Mouse (Mus musculus) fibroblast of lung, adult 2 months (primary cell): ENCODE results near the gene Ephb2.

Source experiments
- DNase-seq: peaks from one replicate; pipeline ENCODE4 v3.0.0-alpha.2; 2011; ENCODE audit warnings: low read depth

Gene Ephb2

DNA sequence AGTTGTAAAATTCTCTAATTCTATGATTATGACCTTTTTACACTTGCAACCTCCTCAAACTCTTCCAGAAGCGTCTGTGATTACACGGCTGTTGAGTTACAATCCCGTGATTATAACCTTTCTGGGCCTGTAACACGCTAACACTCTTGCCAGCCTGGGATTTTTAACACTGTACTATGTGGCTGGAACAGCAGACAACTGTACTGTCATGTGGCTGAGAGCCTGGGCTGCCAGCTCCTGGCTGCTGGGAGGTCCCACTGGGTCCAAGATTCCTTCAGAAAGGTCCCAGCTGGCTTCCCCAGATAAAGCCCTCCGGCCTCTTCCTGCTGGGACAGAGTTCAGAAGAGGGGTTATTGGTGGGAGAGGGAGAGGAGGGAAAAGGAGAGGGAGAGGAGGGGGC is 104.0 kb downstream of the Ephb2 start:
- peak; percentile 58 for DNase-seq

DNA sequence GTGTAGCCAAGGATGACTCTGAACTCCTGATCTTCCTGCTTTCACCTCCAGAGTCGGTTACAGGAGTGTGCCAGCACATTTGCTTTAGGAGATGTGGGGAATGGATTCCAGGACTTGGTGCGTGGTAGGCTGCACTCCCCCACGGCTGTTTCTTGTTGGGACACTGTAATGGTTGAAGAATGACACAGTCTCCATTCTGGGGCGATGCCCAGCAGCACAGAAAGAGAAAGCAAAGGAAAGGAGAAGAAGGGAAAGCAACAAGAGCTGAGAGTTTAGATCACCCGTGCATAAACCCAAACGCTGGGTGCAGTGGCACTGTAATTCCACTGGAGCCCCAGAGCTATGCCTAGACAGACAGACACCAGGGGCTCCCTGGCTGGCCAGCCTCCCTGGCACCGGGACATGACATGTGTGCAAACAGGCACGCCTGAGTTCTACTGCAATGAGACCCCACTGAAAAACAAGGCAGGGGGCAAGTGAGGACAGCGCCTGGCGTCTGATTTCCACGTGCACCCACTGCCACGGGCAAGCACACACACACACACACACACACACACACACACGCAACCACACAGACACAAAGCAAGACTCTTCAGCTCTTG is 104.7 kb downstream of the Ephb2 start:
- peak; percentile 12 for DNase-seq

DNA sequence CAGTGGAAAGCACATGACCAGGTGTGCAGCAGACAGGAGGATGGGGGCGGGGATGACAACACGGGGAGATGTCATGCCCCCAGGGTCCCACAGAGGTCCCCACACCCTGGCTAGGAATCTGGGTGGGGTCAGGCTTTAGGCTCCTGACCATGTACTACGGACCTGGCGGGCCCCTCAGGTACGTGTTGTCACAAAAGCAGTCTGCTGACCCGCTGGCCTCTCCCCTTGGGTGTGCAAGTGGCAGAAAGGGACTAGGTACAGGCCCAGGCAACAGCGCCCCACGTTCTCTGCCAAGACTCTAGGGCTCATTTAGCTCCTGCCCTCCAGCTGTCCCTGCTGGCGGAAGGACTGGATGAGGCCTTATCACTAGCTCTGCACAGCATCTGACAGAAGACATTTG is 105.3 kb downstream of the Ephb2 start:
- DNase-seq = no peak

DNA sequence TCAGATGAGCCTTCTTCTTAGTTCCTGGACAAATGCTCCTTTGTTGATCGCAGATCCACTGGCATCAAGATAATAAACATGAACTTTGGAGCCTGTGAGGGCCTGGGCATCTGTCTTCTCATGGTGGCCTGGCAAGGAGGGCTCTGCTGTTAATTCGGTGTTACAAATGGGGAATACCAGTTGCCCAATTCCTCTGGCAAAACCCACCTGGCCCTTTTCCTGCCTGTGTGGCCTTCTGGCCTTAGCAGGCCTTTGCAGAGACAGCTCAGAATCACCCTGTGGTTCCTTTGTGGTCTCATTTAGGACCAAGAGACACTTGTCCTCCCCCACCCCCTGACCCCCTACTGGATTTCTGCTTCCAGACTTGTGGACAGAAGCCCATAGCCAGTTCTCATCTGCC is 106.2 kb downstream of the Ephb2 start:
- DNase-seq = no peak

DNA sequence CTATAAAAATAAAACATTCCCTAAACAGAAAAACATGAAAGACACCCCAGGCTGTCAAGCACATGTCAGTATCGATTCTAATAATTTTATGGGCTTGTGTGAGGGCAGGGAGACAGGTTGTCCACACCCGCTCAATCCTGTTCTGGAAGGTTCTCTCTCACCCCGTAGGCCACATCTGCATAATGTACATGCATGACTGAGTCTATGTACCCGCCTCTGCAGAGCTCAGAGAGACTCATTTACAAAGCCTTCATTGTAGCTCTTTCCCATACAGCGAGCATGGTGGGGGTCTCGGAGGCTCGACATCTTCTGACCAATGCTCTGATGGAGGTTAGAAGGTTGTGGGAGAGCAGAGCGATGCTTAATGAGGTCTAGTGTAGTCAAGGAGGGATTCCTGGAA is 108.8 kb downstream of the Ephb2 start:
- no peak for DNase-seq

DNA sequence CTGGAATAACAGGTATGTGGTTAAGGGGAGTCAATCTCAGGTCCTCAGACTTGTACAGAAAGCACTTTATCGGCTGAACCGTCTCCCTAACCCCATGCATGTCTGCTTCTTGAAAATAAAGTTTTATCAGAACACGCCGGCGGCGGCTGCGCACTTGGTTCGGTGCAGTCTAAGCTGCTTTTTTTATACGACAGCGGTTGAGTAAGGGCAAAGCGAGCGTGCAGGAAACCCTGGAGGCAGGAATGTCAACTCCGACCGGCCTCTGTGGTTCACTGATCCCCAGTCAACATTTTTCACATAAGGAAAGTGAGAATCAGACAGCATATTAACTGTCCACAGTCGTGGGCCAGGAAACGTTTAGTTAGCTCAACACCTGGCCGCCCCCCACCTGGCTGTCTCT is 111.1 kb downstream of the Ephb2 start:
- DNase-seq = no peak

DNA sequence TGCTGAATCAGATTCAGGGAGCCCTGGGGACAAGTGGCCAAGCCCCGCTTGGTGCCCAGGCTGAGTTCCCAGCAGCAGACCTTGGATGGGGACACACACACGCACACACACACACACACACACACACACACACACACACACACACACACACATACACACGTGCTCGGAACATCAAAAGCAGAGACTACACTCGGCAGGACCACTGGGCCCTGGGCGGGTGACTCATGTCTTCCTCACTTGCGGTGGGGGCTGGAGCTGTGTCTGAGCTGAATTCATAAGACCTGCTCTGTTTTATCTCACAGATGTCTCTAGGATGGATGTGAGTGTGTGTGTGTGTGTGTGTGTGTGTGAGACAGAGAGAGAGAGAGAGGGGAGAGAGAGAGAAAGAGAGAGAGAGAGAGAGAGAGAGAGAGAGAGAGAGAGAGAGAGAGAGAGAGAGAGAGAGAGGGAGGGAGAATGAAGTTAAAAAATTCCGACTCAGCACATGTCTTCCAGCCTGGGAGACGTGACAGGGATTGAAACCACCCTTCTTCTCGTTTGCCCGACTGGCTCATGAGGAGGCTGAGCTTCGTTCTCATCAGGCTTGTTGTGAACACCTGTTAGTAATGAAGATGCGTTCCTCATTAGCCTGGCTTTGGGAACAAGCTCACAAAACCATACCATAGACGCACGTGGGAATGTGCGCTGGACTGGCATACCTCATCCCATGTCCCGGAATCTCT is 113.3 kb downstream of the Ephb2 start:
- DNase-seq = no peak

DNA sequence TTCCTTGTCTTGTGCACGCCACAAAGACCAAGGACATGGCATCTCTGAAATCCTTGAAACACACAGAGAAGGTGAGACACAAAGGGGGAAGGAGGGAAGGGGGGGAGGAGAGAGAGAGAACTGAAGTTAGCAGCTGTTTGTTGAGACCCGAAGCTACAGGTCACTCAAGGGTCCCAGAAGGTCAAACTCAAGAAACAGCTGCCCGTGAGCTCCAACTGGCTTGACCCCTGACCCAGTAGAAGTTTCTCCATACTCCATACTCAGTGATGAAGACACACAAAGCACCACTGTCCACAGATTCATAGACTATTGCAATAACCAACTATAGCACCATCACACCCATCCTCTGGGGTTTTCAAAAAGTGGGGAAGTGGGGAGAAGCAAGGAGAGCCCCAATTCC is 113.9 kb downstream of the Ephb2 start:
- DNase-seq = no peak

DNA sequence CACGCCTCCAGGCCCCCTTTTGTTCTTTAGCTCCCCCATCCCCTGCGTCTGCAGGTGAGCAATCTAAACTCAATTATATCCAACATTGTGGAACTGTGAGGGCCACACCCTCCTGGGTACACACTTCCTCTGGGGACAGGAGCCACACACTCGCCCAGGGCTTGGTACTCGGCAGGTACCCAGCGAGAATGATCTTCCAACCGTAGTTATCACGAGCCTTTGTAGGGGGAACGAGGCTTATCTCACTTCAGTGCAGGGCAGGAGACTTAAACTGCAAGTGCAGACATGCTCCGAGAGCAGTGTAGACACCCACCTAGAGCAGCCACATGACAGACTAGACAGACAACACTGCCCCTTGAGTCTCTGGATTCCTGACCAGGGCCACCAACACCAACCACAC is 115.8 kb downstream of the Ephb2 start:
- no peak for DNase-seq

DNA sequence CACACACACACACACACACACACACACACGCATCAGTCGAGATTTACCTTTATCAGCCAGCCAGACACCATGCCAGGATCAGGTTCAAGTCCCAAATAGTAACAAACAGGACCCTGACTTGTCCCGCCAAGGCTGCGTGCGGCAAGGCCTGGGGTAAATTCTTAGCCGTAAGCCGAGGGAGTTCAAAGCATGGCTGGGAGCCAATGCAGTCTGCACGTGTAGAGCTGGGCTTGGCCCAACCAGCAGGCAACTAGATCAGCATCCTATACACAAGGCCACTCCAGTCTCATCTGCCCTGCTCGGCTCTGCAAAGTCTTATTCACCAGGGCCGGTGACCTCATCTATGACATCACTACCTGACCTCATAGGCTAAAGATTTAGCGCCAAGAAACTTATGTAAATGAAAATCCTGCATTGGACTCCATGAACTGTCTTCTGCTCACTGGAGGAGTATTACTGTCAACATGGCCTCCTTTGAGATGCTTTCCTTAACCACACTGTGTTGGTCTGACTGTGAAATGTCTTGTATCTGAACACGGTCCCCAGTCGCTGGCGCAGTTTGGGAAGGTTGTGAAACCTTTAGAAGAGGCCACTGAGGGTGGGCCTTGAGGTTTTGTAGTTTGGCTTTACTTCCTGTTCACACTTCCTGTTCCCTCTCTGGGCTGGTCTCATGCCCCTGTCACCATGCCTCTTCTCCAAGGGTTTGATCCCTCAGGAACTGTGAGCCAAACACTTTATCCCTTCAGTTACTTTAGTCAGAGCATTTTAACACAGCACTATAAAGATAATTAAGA is 117.4 kb downstream of the Ephb2 start:
- no peak for DNase-seq

DNA sequence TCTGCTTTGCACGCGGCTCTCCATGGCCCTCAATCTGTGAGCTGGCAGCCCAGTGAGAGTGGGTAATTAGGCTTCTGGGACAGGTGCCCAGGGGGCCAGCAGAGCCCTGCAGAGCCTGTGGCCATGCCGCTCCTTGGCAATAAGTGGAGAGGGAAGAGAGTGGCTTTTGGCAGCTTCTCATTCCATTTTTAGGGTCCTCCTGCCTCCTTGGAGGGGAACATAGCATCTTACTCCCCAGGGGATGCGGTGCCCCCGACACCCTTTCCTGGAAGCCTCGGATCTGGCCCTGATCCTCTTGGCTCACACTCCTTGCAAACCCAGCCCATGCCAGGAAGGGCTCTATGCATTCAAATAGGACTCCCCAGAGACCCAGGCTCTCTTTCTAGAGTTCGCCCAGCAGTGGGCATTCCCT is 119.2 kb downstream of the Ephb2 start:
- no peak for DNase-seq

DNA sequence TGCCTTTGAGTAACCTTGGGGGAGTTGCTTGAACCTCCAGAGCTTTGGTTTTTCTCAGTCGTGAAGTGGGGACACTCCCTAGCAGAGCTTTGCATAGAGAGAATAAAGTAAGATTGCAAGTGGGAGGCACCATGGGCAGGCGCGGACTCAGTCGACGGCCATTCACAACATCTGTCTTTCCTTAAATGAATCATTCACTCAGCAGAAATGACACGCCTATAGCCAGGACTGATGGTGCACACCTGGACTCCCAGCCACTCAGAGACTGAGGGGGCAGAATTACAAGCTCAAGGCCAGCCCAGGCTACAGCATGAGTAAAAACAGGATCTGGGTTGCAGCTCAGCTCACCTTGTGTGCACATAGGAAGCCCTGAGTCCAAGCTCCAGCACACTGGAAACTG is 121.3 kb downstream of the Ephb2 start:
- DNase-seq = no peak

DNA sequence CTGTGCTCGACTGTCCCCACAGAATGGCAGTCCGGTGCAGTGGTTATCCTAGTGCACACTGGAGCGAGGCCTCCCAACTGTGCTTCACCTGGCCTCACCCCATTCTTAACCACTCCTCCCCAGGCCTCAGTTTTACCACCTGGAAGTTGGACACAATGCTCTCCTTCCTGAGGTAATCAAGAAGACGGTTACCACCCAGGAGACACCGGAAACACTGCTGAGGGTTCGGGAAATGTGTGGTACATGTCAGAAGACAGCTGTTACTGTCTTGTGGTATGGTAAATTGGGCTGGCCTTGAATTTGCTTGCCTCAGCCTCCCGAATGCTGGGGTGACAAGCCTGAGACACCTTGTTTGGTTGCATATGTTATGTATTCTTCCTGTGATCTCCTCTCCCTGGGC is 121.9 kb downstream of the Ephb2 start:
- DNase-seq = no peak

DNA sequence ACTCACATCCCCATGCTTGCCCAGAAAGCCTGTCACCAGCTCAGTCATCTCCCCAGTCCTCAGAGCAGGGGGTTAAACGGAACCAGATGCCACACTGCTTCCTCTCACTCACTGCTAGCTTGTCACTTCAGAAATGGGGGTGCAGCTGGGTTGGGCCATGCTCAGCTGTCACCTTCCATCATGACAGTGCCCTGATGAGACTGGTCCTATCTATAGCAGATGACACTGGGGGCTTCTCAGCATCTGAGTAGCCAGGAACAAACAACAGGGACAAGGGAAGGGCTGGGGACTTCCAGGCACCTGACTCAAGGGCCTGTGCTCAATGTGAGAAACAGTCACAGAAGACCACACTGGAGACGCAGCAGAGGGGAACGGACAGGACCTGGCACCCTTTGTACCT is 122.4 kb downstream of the Ephb2 start:
- DNase-seq = no peak

DNA sequence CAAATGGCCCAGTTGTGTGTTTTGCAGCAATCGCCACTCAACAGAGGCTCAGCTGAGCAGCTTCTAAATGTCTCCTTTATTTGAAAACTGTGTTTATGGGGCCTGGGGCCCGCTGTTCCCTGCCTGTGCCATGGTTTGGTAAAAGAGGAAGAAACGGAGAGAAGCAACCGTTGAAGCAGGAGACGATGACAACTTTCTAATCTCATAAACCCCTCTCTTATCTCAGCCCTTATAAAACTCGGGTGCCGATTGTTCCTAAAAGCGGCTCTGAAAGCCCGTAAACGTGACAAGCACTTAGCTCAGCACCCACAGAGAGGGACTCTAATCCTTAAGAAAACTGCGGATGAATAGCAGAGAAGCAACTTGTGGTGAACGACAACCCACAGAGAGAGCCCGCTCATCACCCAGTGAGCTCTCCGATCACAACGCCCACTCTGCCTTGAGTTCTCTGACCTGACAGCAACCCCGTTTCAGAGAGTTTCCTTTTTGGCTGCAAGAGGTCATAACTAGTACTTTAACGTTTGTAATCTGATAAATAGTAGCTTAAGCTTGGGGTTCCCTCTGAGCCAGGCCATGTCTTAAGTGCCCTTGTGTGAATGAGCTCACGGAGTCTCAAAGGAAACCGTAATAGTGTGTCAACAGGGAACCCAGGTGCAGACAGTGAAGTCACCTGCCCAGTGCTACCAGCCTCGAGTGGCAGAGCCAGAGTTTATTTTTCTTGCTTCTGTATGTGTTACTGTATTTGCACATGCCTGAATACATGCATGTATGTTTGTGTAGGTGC is 123.6 kb downstream of the Ephb2 start:
- no peak for DNase-seq

DNA sequence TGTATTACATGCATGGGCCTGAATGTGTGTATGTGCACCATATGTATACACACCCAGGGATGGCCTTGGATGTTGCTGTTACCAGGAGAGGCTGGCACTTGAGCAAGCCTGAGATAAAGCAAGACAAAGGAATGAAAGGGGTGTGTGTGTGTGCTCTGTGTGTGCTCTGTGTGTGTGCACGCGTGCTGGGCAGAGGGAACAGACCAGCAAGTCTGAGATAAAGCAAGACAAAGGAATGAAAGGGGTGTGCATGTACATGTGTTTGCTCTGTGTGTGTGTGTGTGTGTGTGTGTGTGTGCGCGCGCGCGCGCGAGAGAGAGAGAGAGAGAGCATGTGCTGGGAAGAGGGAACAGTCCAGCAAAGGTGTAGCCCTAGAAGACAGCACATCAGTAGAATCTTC is 125.4 kb downstream of the Ephb2 start:
- no peak for DNase-seq

DNA sequence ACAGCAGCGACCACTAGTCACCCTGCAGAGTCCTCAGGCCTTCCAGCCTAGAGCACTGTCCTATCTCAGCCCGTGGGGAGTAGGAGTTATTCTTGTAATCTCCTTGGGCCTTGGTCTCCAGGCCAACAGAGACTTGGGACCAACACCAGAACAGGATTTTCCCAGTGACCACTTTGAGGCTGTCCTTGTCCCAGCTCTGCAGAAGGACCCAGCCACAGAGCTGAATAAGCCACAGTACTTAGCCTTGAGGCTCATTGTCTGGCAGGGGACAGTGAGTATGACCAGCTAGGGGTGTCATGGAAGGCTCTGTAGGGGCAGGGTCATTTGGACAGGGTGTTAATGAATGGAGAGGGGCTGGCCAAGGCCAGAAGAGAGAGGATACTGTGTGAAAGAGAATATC is 126.8 kb downstream of the Ephb2 start:
- DNase-seq = no peak

DNA sequence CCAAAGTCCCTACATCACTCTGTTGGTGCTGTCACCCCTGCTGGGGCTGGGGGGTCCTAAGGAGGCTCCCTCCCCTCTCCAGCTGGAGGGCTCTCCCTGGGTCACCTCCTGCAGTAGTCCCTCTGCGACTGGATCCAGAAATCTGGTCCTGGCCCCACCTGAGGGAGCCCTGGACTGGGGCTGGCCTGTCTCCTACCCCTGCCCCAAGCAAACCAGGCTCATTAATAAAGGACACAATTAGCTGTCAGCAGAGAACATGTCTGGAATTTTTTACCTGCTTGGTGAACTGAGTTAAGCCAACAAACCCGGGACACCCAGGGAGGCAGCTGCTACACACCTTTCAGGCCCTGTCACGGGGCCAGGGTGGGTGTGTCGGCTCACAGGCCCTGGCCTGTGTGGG is 129.1 kb downstream of the Ephb2 start:
- no peak for DNase-seq

DNA sequence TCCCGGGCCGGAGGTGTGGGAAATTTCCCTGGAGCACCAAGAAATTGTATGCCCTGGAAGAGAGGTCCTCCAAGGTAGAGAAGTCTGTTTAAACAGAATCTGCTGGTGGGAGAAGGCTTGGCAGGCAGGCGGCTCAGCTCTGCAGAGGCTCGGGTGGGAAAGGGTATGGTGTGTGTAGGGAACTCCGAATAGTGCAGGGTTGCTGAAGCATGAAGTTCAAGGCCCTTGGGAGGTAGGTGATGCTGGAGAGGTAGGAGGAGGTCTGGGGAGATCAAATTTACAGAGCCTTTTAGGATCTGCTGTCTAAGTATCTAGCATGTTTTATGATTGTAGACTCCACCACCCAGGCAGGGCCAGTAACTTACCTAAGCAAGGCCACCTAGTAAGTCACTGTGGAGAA is 130.7 kb downstream of the Ephb2 start:
- no peak for DNase-seq

DNA sequence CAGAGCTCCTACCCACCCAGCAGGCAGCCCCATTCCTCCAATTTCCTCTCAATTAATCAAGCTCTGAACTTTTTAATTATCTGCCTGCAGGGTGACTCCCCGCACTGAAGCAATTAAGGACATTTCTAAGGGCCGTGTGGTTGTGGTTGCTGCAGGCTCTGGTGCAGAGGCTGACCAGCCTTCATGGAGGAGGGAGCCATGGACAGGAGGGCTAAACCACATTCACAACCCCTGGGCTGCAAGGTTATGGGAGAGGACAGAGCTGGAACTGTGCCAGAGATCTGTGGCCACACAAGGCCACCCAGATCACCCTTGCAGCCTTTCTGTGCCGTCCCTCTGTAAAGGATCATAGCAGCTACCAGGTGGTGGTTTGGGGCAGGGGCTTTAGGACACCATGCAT is 131.2 kb downstream of the Ephb2 start:
- no peak for DNase-seq

DNA sequence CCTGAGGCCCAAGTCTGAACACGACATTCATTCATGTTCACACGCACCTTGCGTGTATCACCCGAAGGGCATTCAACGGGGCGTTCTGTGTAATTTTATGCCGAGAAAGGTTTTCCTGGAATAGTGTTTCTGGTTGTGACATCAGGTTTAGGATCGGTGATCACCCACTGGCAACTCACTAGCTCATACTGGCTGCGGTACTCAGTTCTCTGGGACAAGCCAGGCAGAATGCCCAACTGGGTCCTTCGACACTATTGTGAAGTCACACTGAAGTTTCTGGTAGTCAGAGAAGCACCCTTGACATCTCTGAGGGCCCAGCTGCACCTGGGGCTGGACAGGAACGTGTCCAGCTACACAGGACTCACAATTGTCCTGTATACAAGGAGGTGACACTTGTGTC is 132.4 kb downstream of the Ephb2 start:
- DNase-seq = no peak

DNA sequence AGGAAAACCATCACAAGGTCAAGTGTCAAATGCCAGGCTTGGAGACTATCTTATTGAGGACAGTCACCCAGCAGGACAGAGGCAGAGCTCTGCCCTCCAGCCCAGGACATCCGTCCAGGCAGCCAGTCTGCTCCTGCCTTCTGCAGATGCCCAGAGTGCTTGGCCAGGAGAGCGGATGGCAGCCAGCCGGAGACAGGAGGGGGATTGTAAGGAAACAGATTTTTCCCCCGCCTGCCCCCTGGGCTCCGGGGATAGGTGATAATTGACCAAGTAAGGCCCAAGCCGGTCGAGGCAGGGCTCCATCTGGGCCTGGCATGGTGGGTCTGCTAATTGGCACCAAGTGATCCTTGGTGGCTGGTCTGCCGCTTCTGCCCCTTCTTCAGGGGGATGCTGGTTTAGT is 133.3 kb downstream of the Ephb2 start:
- no peak for DNase-seq

DNA sequence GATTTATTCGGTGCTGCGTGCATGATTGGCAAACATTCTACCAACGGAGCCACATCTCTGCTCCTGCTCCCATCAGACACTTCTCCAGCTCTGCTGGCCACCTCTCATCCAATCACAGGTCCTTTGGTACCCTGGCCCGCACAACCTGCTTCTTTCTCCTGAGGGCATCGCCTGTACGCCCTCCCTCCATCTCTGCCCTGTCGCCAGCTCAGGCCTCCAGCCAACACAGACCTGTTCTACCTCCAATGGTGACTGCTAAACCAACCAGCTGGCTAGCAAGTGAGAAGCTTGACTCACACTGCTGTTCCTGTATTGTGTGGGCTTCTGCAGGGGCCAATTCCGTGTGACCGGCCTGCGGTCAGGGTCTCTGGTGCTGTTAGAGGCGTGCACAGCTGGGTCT is 134.6 kb downstream of the Ephb2 start:
- no peak for DNase-seq
